Mouse (Mus musculus) erythroblast, embryonic 14.5 days (primary cell): Measurements from ENCODE around the gene Oxgr1. TPM values are rescaled to one million over a fixed set of nuclear protein-coding genes. Genes with fewer than 3 reads are reported as not detected.
"Not testable (repeated sequence)": the region's sequence is repeated elsewhere in the genome, so short reads cannot be mapped to it uniquely, and the experiment has no call there.

Source experiments
- H3K27me3 ChIP-seq: 2 replicates; pipeline ENCODE4 v1.6.1; 2012; ENCODE audit warnings: inconsistent platforms; ENCODE audit not compliant: control insufficient read depth
- H3K36me3 ChIP-seq: 2 replicates; pipeline ENCODE4 v1.6.1; 2012; ENCODE audit warnings: mild to moderate bottlenecking, inconsistent platforms; ENCODE audit not compliant: control insufficient read depth
- H3K4me1 ChIP-seq: 2 replicates; pipeline ENCODE4 v1.6.1; 2012; ENCODE audit warnings: inconsistent platforms; ENCODE audit not compliant: control insufficient read depth
- H3K4me3 ChIP-seq: replicated peaks from 2 replicates; pipeline ENCODE3; 2012; ENCODE audit warnings: moderate library complexity, mild to moderate bottlenecking, inconsistent platforms
- H3K9me3 ChIP-seq: 2 replicates; pipeline ENCODE4 v1.6.1; 2012; ENCODE audit warnings: low read length, inconsistent platforms, mixed read lengths; ENCODE audit not compliant: control insufficient read depth
- GATA1 ChIP-seq: IDR thresholded peaks from 2 replicates; pipeline ENCODE4 v1.6.1; 2012; ENCODE audit warnings: low read length, inconsistent platforms, mixed read lengths
- TAL1 ChIP-seq: IDR thresholded peaks from 3 replicates; pipeline ENCODE4 v1.6.1; 2012; ENCODE audit warnings: low read length, inconsistent platforms, mixed read lengths
- polyA plus RNA-seq: library from polyadenylated mRNA; stranded (reverse); fragments of >175 nt; gene quantifications from 2 replicates; pipeline ENCODE4 v1.2.3, GENCODE M21; 2012

The Oxgr1 gene
- polyA plus RNA-seq, 1 experiment, result not detected

- TF ChIP-seq TAL1 (no peak), GATA1 (no peak)
- no peak overlapping the region for H3K4me3 ChIP-seq
- peaks cover 20% of the 10 kb centered on the region for H3K9me3 ChIP-seq
- H3K27me3 ChIP-seq, result no peaks in the 10 kb centered on the region
- H3K36me3 ChIP-seq, result no peaks in the 10 kb centered on the region
- no peaks in the 10 kb centered on the region for H3K4me1 ChIP-seq
Measured at GRCm38 (mm10) chr14:119986778-119987177, 55.5 kb downstream of the Oxgr1 start.

GRCm38 (mm10) chr14:119986351-119986750, 55.9 kb downstream of the Oxgr1 start:
- peaks cover 23% of the 10 kb centered on the region for H3K9me3 ChIP-seq
- not testable (repeated sequence) for H3K36me3 ChIP-seq, H3K4me3 ChIP-seq, H3K4me1 ChIP-seq, H3K27me3 ChIP-seq

- no peaks in the 10 kb centered on the region for H3K27me3 ChIP-seq
- H3K9me3 ChIP-seq, result peaks cover 18% of the 10 kb centered on the region; the same call in 1 of the 2 replicates
- TF ChIP-seq GATA1 (no peak), TAL1 (no peak)
- H3K36me3 ChIP-seq, result no peaks in the 10 kb centered on the region
- no peak overlapping the region for H3K4me3 ChIP-seq
- no peaks in the 10 kb centered on the region for H3K4me1 ChIP-seq
Measured at GRCm38 (mm10) chr14:119981314-119981713, 60.9 kb downstream of the Oxgr1 start.

GRCm38 (mm10) chr14:119980698-119981235, 61.5 kb downstream of the Oxgr1 start:
- TF ChIP-seq TAL1 (no peak), GATA1 (no peak)
- Histone ChIP-seq H3K36me3 (no peaks in the 10 kb centered on the region), H3K4me3 (no peak overlapping the region), H3K4me1 (no peaks in the 10 kb centered on the region), H3K9me3 (peaks cover 14% of the 10 kb centered on the region; the same call in 1 of the 2 replicates), H3K27me3 (no peaks in the 10 kb centered on the region)

Other genes starting within 250 kb of the Oxgr1 start
- gene Mbnl2, start 233.2 kb upstream of the Oxgr1 start, polyA plus RNA-seq, result 0.14 and 0.18 TPM in 2 replicates